Mouse (Mus musculus) neural tube, embryonic 10.5 days (tissue): ENCODE measurements around the gene Sirt2.

Source experiments
- DNase-seq: peaks from one replicate; pipeline ENCODE4 v3.0.0-alpha.2; 2017; ENCODE audit warnings: low spot score; ENCODE audit errors: extremely low spot score

The Sirt2 gene

GRCm38 (mm10) chr7:28815230-28815629, 48.7 kb downstream of the Sirt2 start:
- no peak for DNase-seq

DNA sequence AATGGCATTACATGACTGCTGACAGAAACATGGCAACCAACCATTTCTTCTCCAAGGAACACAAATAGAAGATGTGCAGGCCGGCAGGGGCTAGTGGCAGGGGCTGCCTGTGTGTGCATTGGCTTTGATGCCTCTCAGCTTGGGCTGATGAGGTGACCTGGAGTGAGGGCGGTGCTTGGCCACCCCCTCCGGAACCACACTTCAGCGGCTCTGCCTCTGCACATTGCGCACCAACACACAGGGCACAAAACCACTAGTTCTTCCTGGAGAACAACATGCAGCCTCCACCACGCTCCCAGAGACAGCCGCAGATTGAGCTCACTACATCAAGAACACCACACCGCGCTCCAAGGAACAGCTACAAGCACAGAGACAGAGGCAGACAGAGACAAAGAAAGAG, 49.7 kb downstream of the Sirt2 start:
- DNase-seq: no peak

GRCm38 (mm10) chr7:28816920-28817319, 50.4 kb downstream of the Sirt2 start:
- DNase-seq: no peak

- no peak for DNase-seq
These were observed 51.0 kb downstream of the Sirt2 start for GRCm38 (mm10) chr7:28817524-28817923.

DNA sequence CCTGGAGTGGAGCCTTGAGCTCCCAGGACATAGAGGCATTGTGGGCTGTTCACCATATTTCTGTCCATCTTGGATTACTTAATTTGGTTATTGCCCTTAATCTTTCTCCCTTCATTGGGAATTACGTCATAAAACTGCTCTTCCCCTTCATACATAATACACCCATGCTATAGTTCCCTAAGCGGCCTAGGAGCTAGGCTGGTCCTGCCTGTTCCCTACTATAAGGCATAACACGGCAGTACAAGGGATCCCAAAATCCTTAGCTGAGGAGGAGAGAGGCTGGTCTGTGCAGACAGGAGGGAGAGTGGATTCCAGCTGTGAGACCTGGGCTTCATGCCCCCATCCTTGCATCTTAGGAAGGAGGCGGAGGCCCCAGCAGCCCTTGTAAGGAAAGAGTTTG, 51.4 kb downstream of the Sirt2 start:
- no peak for DNase-seq

DNA sequence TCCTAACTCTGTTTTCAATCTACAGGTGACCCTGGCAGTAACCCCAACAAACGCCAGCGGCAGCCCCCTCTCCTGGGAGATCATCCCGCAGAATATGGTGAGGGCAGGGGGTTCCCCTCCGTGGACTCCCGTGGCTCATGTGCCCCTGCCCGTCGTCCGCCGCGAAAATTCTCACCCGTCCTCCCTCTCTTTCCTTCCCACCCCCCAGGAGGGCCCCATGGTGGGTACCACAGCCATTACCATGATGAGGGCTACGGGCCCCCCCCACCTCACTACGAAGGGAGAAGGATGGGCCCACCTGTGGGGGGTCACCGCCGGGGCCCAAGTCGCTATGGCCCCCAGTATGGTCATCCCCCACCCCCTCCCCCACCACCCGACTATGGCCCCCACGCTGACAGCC, 51.9 kb downstream of the Sirt2 start:
- DNase-seq: no peak

- no peak for DNase-seq
These were observed 52.4 kb downstream of the Sirt2 start for GRCm38 (mm10) chr7:28818861-28819452.

- no peak for DNase-seq
These were observed 53.0 kb downstream of the Sirt2 start for GRCm38 (mm10) chr7:28819571-28819970.

- peak; percentile 58 for DNase-seq
These were observed 54.1 kb downstream of the Sirt2 start for GRCm38 (mm10) chr7:28820358-28821260.

DNA sequence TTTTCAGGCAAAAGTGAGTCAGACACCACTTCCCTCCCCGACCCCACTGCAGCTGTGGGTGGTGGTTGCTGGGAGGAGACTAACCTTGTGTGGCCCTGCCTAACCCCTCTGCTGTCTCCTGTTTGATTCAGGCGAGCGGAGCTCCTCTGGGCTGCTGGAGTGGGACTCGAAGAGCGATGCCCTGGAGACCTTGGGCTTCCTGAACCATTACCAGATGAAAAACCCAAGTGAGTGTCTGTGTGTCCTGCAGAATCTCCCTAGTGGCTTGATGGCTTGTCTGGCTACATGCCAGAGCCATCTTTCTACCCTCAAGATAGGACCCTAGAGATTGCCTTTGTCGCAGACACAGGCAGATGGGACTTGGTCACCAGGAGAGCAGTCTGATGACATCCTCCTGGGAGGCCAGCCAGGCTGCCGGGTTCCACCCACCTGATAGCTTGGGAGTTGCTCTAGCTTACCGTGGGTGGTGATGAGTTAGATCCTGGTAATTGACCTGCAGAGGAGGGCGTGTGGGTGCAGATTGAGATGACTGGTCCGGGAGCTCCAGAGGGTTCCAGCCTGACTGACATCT, 54.8 kb downstream of the Sirt2 start:
- no peak for DNase-seq

DNA sequence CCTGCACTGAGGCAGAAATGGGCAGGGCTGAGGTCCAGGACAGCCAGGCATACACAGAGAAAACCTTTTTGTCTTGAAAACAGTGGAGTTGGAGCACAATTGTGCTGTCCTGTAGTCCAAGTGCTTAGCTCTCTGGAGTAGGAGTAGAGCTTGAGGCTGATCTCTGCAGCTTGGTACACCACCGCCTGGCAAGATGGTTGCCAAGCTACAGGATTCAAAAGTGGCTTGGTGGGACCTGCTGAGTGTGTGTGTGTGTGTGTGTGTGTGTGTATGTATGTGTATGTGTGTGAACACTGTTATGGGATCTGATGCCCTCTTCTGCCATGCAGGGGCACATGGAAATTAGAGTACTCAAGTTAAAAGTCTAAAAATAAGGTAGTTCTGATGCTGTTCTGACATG, 56.0 kb downstream of the Sirt2 start:
- no peak for DNase-seq

- DNase-seq: no peak
These were observed 56.7 kb downstream of the Sirt2 start for GRCm38 (mm10) chr7:28822993-28823903.

DNA sequence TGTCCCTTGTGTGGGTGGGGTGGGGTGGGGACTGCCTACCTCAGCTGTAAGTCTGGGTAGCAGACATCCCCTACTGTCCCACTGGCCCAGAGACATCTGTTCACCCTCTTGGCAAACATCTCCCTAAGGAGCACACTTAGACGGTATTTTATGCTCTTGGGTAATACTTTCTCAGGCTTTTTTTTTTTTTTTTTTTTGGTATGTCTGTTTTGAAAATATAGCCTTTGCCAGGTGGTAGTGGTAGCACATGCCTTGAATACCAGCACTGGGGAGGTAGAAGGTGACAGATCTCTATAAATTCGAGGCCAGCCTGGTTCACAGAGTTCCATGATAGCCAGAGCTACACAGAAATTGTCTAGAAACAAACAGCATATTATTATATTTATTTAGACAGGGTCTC, 57.4 kb downstream of the Sirt2 start:
- DNase-seq: no peak

- DNase-seq: peak; percentile 86
These were observed 58.6 kb downstream of the Sirt2 start, which contains the start of gene Ech1 for GRCm38 (mm10) chr7:28824941-28825685. TSS of gene Ech1 (plus strand) at chr7:28825217.

GRCm38 (mm10) chr7:28825686-28826401, 59.3 kb downstream of the Sirt2 start:
- no peak for DNase-seq

- no peak for DNase-seq
These were observed 59.9 kb downstream of the Sirt2 start for GRCm38 (mm10) chr7:28826402-28826772.

DNA sequence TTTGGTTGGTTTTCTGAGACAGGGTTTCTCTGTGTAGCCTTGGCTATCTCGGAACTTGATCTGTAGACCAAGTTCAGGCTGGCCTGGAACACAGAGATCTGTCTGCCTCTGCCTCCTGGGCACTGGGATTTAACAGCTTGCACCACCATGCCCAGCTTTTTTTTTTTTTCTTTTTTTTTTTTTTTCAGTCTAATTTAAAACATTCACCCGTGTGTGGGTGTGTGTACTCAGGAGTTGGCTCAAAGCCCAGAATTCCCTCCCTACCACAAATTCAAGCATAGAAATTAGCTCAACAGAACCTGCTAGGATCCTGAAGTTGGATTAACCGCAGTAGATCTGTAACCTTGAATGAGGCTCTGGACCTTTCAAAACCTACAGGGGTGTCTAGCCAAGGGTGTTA, 60.8 kb downstream of the Sirt2 start:
- no peak for DNase-seq

DNA sequence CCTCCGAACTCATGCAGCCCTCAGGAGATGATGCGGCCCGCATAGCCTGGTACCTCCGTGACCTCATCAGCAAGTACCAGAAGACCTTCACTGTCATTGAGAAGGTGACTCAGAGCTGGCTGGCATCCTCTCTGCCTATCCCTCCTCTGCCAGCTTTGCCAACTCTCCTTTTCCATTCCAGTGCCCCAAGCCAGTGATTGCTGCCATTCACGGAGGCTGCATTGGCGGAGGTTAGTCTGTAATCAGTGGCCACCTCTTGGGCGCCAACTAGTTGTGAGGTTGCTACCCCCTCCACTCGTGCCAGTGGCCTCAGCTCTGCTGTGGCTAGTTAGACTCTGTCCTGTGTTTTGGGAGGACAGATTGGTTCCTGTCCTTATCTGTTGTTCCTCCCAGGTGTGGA, 63.3 kb downstream of the Sirt2 start:
- no peak for DNase-seq

GRCm38 (mm10) chr7:28830981-28831380, 64.4 kb downstream of the Sirt2 start:
- DNase-seq: no peak
